Mouse (Mus musculus) embryonic facial prominence, embryonic 14.5 days (tissue): ENCODE measurements at regions not wholly inside any gene's neighbourhood (a gene's known extent, or its start where the extent isn't known, plus 50 kb on each side); places are given as distances from the start of the nearest gene placed in this dataset.
A peak's percentile ranks its signal among the peaks of the same experiment; 100 is the strongest.

Experiments
- ATAC-seq: fragments of 200-750 bp; cut with Nextera tagmentation; 2 replicates; pipeline ENCODE4 v1.8.0; 2017; ENCODE audit warnings: low read depth, moderate number of reproducible peaks, moderate TSS enrichment
- DNase-seq: peaks from one replicate; pipeline ENCODE4 v3.0.0-alpha.2; 2015; ENCODE audit warnings: low spot score
- H3K27ac ChIP-seq: fragments of 300-500 bp; sonication (generic); replicated peaks from 2 replicates; pipeline ENCODE4 v1.5.1; 2014; ENCODE audit warnings: low read depth, mild to moderate bottlenecking, low read length, moderate library complexity
- H3K27me3 ChIP-seq: fragments of 300-500 bp; sonication (generic); replicated peaks from 2 replicates; pipeline ENCODE4 v1.6.1; 2014; ENCODE audit warnings: low read length; ENCODE audit not compliant: control insufficient read depth, insufficient read depth
- H3K36me3 ChIP-seq: fragments of 300-500 bp; sonication (generic); 2 replicates; pipeline ENCODE4 v1.6.1; 2014; ENCODE audit warnings: low read length, mixed read lengths; ENCODE audit not compliant: control insufficient read depth, insufficient read depth
- H3K4me1 ChIP-seq: fragments of 300-500 bp; sonication (generic); 2 replicates; pipeline ENCODE4 v1.6.1; 2014; ENCODE audit warnings: antibody characterized with exemption, low read length; ENCODE audit not compliant: control insufficient read depth, insufficient read depth
- H3K4me2 ChIP-seq: fragments of 300-500 bp; sonication (generic); 2 replicates; pipeline ENCODE4 v1.6.1; 2014; ENCODE audit warnings: low read depth, mild to moderate bottlenecking, low read length, moderate library complexity, mixed read lengths
- H3K4me3 ChIP-seq: fragments of 300-500 bp; sonication (generic); 2 replicates; pipeline ENCODE4 v1.5.1; 2014; ENCODE audit warnings: low read depth, mild to moderate bottlenecking, low read length
- H3K9ac ChIP-seq: fragments of 300-500 bp; sonication (generic); 2 replicates; pipeline ENCODE4 v1.6.1; 2014; ENCODE audit warnings: low read depth, mild to moderate bottlenecking, low read length, moderate library complexity, mixed read lengths
- H3K9me3 ChIP-seq: fragments of 300-500 bp; sonication (generic); 2 replicates; pipeline ENCODE4 v1.6.1; 2016; ENCODE audit warnings: low read length; ENCODE audit not compliant: control insufficient read depth
- WGBS: fragments of 180-500 bp; shearing (Covaris S2); extraction: QIAGEN DNeasy Blood & Tissue Kit; methylation state at CpG from one replicate; pipeline ENCODE4 v1.1.7; 2014; 5-methylcytosine and 5-hydroxymethylcytosine counted together

DNA sequence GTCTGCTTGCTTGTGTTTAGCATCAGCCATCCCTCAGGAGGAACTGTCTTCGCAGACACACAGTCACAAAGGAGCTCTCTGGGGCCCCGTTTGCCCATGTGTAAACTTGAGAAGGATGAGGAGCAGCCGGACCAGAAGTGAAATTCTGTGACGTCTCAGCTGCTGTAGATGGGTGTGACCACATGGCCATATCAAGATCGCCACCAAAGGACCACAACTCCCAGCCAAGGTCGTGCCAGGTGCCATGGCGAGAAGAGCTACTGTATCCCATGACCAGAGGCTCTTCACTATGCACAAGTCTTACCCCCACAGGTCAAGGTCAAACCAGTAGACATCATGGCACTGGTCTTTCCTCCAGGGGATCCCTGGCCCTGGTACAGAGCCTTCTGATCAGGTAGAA is 64.9 kb upstream of the Gpc1 start:
- Histone ChIP-seq H3K36me3 (no peaks in the 10 kb centered on the region), H3K9ac (no peak overlapping the region), H3K4me3 (no peak overlapping the region), H3K27ac (no peak overlapping the region), H3K9me3 (no peaks in the 10 kb centered on the region), H3K4me1 (peaks cover 13% of the 10 kb centered on the region; the same call in 1 of the 2 replicates), H3K27me3 (no peaks in the 10 kb centered on the region; the same call in 1 of the 2 replicates), H3K4me2 (no peak overlapping the region)
- no peak for DNase-seq
- WGBS: 75% methylated on average over 7 of the region's 7 CpGs
- ATAC-seq: no peak

DNA sequence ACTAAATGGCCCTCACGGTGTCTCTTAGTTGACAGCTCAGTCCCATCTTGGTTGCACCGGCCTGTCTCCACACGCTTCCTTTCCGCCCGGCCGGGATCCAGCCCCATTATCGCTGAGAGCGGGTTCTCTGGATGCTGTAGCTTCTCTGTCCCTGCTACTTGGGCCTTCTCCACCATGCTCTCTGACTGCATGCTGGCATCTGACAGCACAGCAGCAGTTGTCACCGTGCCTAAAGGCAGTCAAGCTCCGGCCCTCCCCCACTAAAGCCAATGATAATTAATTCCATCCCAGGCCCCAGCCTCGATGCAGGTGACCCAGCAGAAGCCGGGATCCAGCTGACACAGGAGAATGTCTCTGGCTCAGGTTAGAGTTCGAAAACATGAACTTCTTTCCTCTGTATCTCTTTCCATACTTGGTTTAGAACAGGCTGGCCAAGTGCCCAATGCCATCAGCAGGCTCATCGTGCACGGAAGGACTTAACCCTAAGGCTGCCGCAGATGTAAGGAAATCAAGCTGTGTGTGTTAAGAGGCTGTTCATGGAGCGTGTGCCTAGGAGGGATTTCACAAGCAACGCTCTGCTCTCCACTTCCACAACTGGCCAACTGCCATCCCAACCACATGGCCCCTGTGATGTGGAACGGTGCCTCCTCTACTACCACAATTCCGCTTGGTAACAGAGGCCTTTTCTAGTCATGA is 76.5 kb upstream of the Gpc1 start:
- no peak overlapping the region for H3K4me3 ChIP-seq
- WGBS: 36% methylated on average over 20 of the region's 20 CpGs
- peak overlapping the region; percentile 10; the same call in 1 of the 2 replicates for H3K4me2 ChIP-seq
- H3K27ac ChIP-seq: no peak overlapping the region
- H3K4me1 ChIP-seq: peaks cover 17% of the 10 kb centered on the region
- DNase-seq: peak; percentile 81
- peak; percentile 58 for ATAC-seq
- H3K9ac ChIP-seq: no peak overlapping the region
- no peaks in the 10 kb centered on the region for H3K27me3 ChIP-seq
- H3K36me3 ChIP-seq: no peaks in the 10 kb centered on the region
- H3K9me3 ChIP-seq: no peaks in the 10 kb centered on the region

DNA sequence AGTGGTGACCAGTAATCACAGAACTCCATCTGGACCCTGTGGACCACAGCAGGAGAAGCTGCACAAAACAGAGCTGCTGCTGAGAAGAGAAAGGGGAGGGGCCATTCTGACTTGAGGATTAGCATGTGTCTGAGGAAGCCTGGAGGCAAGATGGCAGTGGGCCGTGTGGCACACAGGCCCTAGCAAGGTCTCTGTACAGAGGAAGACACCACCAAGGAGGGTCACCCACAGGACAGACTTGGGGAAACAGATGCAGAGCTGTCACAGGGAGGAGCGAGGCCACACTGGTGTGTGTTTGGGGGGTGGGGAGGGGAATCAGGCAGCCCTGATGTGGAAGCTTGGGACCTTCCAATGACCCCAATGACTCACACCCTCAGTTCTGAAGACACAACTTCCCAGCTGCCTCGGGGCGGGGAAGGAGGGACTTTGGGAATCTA is 79.7 kb upstream of the Gpc1 start:
- Histone ChIP-seq H3K4me3 (no peak overlapping the region), H3K9me3 (no peaks in the 10 kb centered on the region), H3K4me2 (no peak overlapping the region), H3K27ac (no peak overlapping the region), H3K27me3 (no peaks in the 10 kb centered on the region), H3K36me3 (no peaks in the 10 kb centered on the region), H3K4me1 (peaks cover 17% of the 10 kb centered on the region), H3K9ac (no peak overlapping the region)
- 53% methylated on average over 4 of the region's 4 CpGs for WGBS
- ATAC-seq (peak; percentile 67; the same call in 1 of the 2 replicates), DNase-seq (peak; percentile 50)

DNA sequence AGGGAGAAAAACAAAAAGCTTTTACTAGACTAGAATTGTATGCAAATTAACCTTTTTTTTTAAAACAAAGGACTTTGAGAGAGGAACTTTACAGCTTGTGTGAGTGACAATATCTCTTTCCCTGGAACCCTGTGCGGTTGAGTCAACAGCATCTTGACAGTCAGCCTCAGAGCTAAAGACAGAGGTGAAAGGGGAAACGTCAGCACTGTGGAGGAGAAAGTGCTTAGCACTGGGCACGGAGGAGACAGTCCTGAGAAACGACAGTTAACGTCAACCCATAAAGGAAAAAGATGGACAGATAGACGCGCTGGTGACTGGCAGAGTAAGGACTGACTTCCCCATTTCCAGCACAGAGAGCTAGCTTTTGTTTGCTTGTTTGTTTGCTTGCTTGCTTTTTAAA is 82.0 kb upstream of the Gpc1 start:
- no peak overlapping the region for H3K27ac ChIP-seq
- no peaks in the 10 kb centered on the region for H3K36me3 ChIP-seq
- DNase-seq: no peak
- no peak overlapping the region for H3K4me2 ChIP-seq
- H3K27me3 ChIP-seq: no peaks in the 10 kb centered on the region
- H3K9me3 ChIP-seq: no peaks in the 10 kb centered on the region
- ATAC-seq: no peak
- no peak overlapping the region for H3K4me3 ChIP-seq
- WGBS: 69% methylated on average over 7 of the region's 7 CpGs
- no peak overlapping the region for H3K9ac ChIP-seq
- H3K4me1 ChIP-seq: peaks cover 18% of the 10 kb centered on the region

DNA sequence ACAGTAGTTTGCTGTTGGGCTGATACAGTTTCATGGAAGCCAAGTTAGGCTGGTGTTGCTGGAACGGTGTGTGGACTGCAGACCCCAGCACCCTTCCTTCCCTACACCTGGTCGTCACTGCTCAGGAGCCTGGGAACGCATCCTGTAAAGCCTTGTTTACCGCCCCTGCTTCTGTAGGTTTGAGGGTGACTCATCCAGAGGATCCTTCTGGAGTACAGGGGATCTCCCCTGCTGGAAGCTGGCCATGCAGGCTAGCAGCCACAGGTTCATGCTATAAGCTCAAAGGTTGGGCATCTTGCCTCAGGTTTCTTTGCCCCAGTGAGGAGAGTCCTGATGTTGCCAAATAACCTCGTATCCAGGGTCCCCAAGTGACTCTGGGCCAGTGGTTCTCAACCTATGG is 86.2 kb upstream of the Gpc1 start:
- no peaks in the 10 kb centered on the region for H3K27me3 ChIP-seq
- ATAC-seq: 0 out of 2 replicates have a peak, but pooled peaks have one; percentile 12
- 70% methylated on average over 5 of the region's 5 CpGs for WGBS

DNA sequence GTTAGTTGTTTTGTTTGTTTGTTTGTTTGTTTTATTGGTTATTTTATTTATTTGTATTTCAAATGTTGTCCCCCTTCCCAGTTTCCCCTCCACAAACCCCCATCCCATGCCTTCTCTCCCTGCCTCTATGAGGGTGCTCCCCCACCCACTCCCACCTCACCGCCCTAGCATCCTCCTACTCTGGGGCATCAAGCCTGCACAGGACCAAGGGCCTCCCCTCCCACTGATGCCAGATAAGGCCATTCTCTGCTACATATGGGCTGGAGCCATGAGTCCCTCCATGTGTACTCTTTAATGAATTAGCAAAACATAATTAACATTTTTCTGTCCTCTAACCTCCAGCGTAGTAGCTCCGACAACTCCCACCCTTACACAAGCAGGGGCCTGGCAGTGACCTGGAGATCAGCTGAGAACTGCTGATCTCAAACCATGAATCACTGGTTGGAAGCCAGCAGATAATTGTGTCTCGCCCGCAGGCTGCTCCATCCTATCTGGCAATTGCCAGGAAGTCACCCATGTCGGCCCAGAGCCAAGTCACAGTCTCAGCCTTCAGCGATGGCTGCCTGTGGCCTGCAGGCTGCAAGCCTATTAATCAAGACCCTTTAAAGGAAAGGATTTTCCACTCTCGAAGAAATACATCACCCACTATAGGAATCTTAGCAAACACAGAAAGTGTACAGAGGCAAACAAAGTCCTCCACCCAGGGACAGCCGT is 86.8 kb upstream of the Gpc1 start:
- Histone ChIP-seq H3K4me3 (no peak overlapping the region), H3K27ac (no peak overlapping the region), H3K9me3 (no peaks in the 10 kb centered on the region), H3K36me3 (no peaks in the 10 kb centered on the region), H3K9ac (no peak overlapping the region), H3K4me1 (peaks cover 8% of the 10 kb centered on the region; the same call in 1 of the 2 replicates), H3K4me2 (no peak overlapping the region), H3K27me3 (no peaks in the 10 kb centered on the region)
- DNase-seq: peak; percentile 56
- 52% methylated on average over 9 of the region's 9 CpGs for WGBS
- peak; percentile 47; the same call in 1 of the 2 replicates for ATAC-seq

More for the DNA sequence above, 86.2 kb upstream of the Gpc1 start:
- Histone ChIP-seq H3K36me3 (no peaks in the 10 kb centered on the region), H3K27ac (no peak overlapping the region), H3K9ac (no peak overlapping the region), H3K4me3 (no peak overlapping the region), H3K4me2 (no peak overlapping the region), H3K4me1 (peaks cover 8% of the 10 kb centered on the region; the same call in 1 of the 2 replicates), H3K9me3 (no peaks in the 10 kb centered on the region)
- DNase-seq: no peak

DNA sequence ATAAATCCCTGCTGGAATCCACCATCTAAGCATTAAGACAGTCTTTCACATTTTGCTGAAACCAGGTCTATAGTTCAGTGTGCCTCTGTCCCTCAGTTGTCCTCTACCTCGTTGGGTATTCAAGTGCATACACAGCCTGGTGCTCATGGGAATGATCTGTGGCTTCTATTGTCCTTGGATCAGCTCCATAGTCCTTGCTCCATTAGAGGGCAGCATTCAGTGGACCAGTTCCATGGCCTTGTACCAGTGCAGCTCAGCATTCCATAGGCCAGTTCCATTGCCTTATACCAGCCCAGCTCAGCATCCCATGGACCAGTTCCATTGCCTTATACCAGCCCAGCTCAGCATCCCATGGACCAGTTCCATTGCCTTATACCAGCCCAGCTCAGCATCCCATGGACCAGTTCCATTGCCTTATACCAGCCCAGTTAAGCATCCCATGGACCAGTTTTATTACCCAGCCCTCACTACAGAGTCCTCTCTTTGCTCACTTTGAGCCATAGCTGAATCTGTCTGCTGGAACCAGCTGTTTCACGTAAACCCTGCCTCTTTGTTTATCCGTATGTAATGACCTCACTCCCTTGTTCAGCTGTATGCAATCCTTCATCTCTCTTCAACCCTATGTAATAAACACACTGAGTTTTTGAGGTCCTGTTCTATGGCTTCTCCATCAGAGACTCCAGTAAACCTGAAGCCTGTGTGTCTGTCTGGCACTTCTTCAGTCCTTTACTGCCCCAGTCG is 88.4 kb upstream of the Gpc1 start:
- H3K4me2 ChIP-seq: no peak overlapping the region
- WGBS: 62% methylated on average over 4 of the region's 4 CpGs
- H3K27me3 ChIP-seq: no peaks in the 10 kb centered on the region
- no peaks in the 10 kb centered on the region for H3K9me3 ChIP-seq
- no peaks in the 10 kb centered on the region for H3K36me3 ChIP-seq
- no peak overlapping the region for H3K9ac ChIP-seq
- H3K27ac ChIP-seq: no peak overlapping the region
- no peak for DNase-seq
- ATAC-seq: no peak
- H3K4me1 ChIP-seq: peaks cover 8% of the 10 kb centered on the region; the same call in 1 of the 2 replicates
- no peak overlapping the region for H3K4me3 ChIP-seq

DNA sequence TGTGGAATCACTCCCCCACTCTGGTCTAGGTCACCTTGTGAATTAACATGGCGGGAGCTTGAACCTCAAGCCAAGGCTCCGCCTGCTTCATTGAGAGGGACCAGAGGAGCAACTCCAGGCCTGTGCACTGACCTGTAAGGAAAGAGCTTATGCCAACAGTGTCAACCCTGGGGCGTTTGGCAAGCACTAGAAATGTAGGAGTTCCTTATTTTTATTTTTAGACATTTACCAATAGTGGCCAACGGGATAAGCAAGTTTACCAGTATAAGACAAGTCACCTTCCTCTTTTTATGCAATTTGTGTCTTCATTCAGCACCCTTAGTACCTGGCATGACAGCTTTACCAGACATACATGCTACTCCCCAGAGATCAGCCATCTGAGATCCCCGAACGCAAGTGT is 89.1 kb upstream of the Gpc1 start:
- Histone ChIP-seq H3K4me3 (no peak overlapping the region), H3K9ac (no peak overlapping the region), H3K36me3 (no peaks in the 10 kb centered on the region), H3K27ac (no peak overlapping the region), H3K4me2 (no peak overlapping the region), H3K27me3 (no peaks in the 10 kb centered on the region), H3K9me3 (no peaks in the 10 kb centered on the region), H3K4me1 (peaks cover 8% of the 10 kb centered on the region; the same call in 1 of the 2 replicates)
- 76% methylated on average over 6 of the region's 6 CpGs for WGBS
- ATAC-seq (no peak), DNase-seq (no peak)
